Mouse (Mus musculus): ENCODE results near the gene Rpl27a.

DNA sequence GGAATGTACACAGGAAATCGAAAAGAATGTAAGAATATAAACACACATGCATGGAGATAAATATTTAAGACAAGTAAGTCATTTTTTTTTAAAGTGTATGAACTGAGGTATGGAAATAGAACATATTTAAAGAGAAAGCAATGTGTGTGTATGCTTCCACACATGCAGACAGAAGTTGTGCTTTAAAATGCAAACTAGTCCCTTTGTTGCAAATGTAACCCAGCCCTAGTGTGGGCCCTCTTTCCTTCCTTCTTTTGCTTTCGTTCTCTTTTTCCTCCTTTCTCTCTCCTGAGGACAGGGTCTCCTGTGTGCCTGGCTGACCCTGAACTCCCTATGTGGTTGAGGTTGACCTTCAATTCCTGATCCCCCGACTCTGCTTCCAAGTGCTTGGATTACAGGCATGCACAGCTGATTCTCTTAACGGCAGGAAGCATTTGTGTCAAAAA is 43.2 kb downstream of the Rpl27a start:
- TF ChIP-seq NANOG (IDR thresholded peaks at IDR 0.05; ENCODE audit: borderline replicate concordance, low read length) (no peak), CTCF (conservative IDR thresholded peaks at IDR 0.05; ENCODE audit: low read length) (no peak)
